Mouse (Mus musculus) heart, embryonic 11.5 days (tissue): Measurements from ENCODE around the gene Kirrel3. TPM values are rescaled to one million over a fixed set of nuclear protein-coding genes. Genes with fewer than 3 reads are reported as not detected.

Experiments
- ATAC-seq: fragments of 200-750 bp; cut with Nextera tagmentation; replicated peaks from 2 replicates; pipeline ENCODE4 v1.8.0; 2017; ENCODE audit warnings: moderate library complexity; ENCODE audit not compliant: insufficient number of reproducible peaks, low FRiP score, low TSS enrichment
- H3K27ac ChIP-seq: fragments of 300-500 bp; sonication (generic); 2 replicates; pipeline ENCODE4 v1.5.1; 2014; ENCODE audit warnings: mild to moderate bottlenecking, low read depth, low read length
- H3K27me3 ChIP-seq: fragments of 300-500 bp; sonication (generic); 2 replicates; pipeline ENCODE4 v1.6.1; 2014; ENCODE audit warnings: mild to moderate bottlenecking, low read length, mixed read lengths; ENCODE audit not compliant: control insufficient read depth, insufficient read depth
- H3K36me3 ChIP-seq: fragments of 300-500 bp; sonication (generic); 2 replicates; pipeline ENCODE4 v1.6.1; 2014; ENCODE audit warnings: mild to moderate bottlenecking, low read length, moderate library complexity, mixed read lengths; ENCODE audit not compliant: control insufficient read depth, insufficient read depth
- H3K4me1 ChIP-seq: fragments of 300-500 bp; sonication (generic); 2 replicates; pipeline ENCODE4 v1.6.1; 2014; ENCODE audit warnings: low read length; ENCODE audit not compliant: control insufficient read depth, insufficient read depth
- H3K4me2 ChIP-seq: fragments of 300-500 bp; sonication (generic); 2 replicates; pipeline ENCODE4 v1.6.1; 2014; ENCODE audit warnings: mild to moderate bottlenecking, moderate library complexity
- H3K4me3 ChIP-seq: fragments of 300-500 bp; sonication (generic); 2 replicates; pipeline ENCODE4 v1.5.1; 2014; ENCODE audit warnings: low read depth, low read length
- H3K9ac ChIP-seq: fragments of 300-500 bp; sonication (generic); 2 replicates; pipeline ENCODE4 v1.6.1; 2014; ENCODE audit warnings: mild to moderate bottlenecking, low read depth, low read length, moderate library complexity
- H3K9me3 ChIP-seq: fragments of 300-500 bp; sonication (generic); replicated peaks from 2 replicates; pipeline ENCODE4 v1.6.1; 2016; ENCODE audit warnings: low read length; ENCODE audit not compliant: control insufficient read depth
- WGBS: fragments of 180-500 bp; shearing (Covaris S2); extraction: QIAGEN DNeasy Blood & Tissue Kit; methylation state at CpG from one replicate; pipeline ENCODE4 v1.1.7; 2014; ENCODE audit not compliant: insufficient replicate concordance; 5-methylcytosine and 5-hydroxymethylcytosine counted together
- polyA plus RNA-seq: library from polyadenylated mRNA; unstranded; fragments of >200 nt; fragmentation: Nextera tagmentation; extraction: Ambion mirVana; gene quantifications from 2 replicates; pipeline ENCODE4 v1.2.1, GENCODE M21; 2014

Kirrel3 gene
- polyA plus RNA-seq, 1 experiment from 2014 or later: 1.0 TPM

GRCm38 (mm10) chr9:34795226-34795625 is 309.5 kb downstream of the Kirrel3 start:
- H3K36me3 ChIP-seq: no peaks in the 10 kb centered on the region
- H3K4me1 ChIP-seq: no peaks in the 10 kb centered on the region
- no peak overlapping the region for H3K27ac ChIP-seq
- no peak for ATAC-seq
- H3K4me2 ChIP-seq: no peak overlapping the region
- no peak overlapping the region for H3K9ac ChIP-seq
- no peak overlapping the region for H3K4me3 ChIP-seq
- WGBS: 63% methylated on average over 4 of the region's 4 CpGs
- H3K27me3 ChIP-seq: no peaks in the 10 kb centered on the region
- no peaks in the 10 kb centered on the region for H3K9me3 ChIP-seq

GRCm38 (mm10) chr9:34797688-34798339 is 312.1 kb downstream of the Kirrel3 start:
- Histone ChIP-seq H3K4me2 (no peak overlapping the region), H3K27ac (no peak overlapping the region), H3K36me3 (no peaks in the 10 kb centered on the region), H3K9me3 (no peaks in the 10 kb centered on the region), H3K9ac (no peak overlapping the region), H3K4me1 (no peaks in the 10 kb centered on the region), H3K27me3 (no peaks in the 10 kb centered on the region), H3K4me3 (no peak overlapping the region)
- WGBS: 55% methylated on average over 6 of the region's 6 CpGs
- ATAC-seq: no peak

GRCm38 (mm10) chr9:34801662-34802061 is 316.0 kb downstream of the Kirrel3 start:
- H3K4me1 ChIP-seq: no peaks in the 10 kb centered on the region
- 78% methylated on average over 6 of the region's 6 CpGs for WGBS
- no peak overlapping the region for H3K9ac ChIP-seq

GRCm38 (mm10) chr9:34806854-34807253 is 321.2 kb downstream of the Kirrel3 start:
- no peaks in the 10 kb centered on the region for H3K9me3 ChIP-seq
- H3K27me3 ChIP-seq: no peaks in the 10 kb centered on the region
- 77% methylated on average over 3 of the region's 3 CpGs for WGBS
- ATAC-seq: no peak
- no peak overlapping the region for H3K4me2 ChIP-seq
- no peaks in the 10 kb centered on the region for H3K4me1 ChIP-seq
- no peak overlapping the region for H3K9ac ChIP-seq
- H3K36me3 ChIP-seq: no peaks in the 10 kb centered on the region
- H3K27ac ChIP-seq: no peak overlapping the region
- H3K4me3 ChIP-seq: no peak overlapping the region

More at GRCm38 (mm10) chr9:34801662-34802061, 316.0 kb downstream of the Kirrel3 start:
- Histone ChIP-seq H3K27me3 (no peaks in the 10 kb centered on the region), H3K4me3 (no peak overlapping the region), H3K9me3 (no peaks in the 10 kb centered on the region), H3K36me3 (no peaks in the 10 kb centered on the region), H3K4me2 (no peak overlapping the region), H3K27ac (no peak overlapping the region)
- ATAC-seq: no peak

GRCm38 (mm10) chr9:34809993-34810513 is 324.4 kb downstream of the Kirrel3 start:
- Histone ChIP-seq H3K4me3 (no peak overlapping the region), H3K9ac (no peak overlapping the region), H3K4me1 (no peaks in the 10 kb centered on the region), H3K36me3 (no peaks in the 10 kb centered on the region), H3K9me3 (no peaks in the 10 kb centered on the region), H3K27me3 (no peaks in the 10 kb centered on the region), H3K4me2 (no peak overlapping the region), H3K27ac (no peak overlapping the region)
- no peak for ATAC-seq
- 45% methylated on average over 5 of the region's 5 CpGs for WGBS

GRCm38 (mm10) chr9:34818325-34818976 is 332.8 kb downstream of the Kirrel3 start:
- no peak overlapping the region for H3K4me2 ChIP-seq
- no peaks in the 10 kb centered on the region for H3K4me1 ChIP-seq
- H3K9me3 ChIP-seq: no peaks in the 10 kb centered on the region
- no peak overlapping the region for H3K27ac ChIP-seq
- H3K27me3 ChIP-seq: no peaks in the 10 kb centered on the region
- H3K9ac ChIP-seq: no peak overlapping the region
- H3K36me3 ChIP-seq: no peaks in the 10 kb centered on the region
- WGBS: 13% methylated on average over 10 of the region's 10 CpGs
- no peak for ATAC-seq
- no peak overlapping the region for H3K4me3 ChIP-seq

GRCm38 (mm10) chr9:34824358-34825088 is 338.8 kb downstream of the Kirrel3 start:
- no peak overlapping the region for H3K9ac ChIP-seq
- H3K9me3 ChIP-seq: no peaks in the 10 kb centered on the region
- no peaks in the 10 kb centered on the region for H3K4me1 ChIP-seq
- 79% methylated on average over 18 of the region's 18 CpGs for WGBS
- no peaks in the 10 kb centered on the region for H3K36me3 ChIP-seq
- no peak overlapping the region for H3K4me2 ChIP-seq
- no peak overlapping the region for H3K27ac ChIP-seq
- no peak overlapping the region for H3K4me3 ChIP-seq
- ATAC-seq: no peak
- H3K27me3 ChIP-seq: no peaks in the 10 kb centered on the region

- no peak overlapping the region for H3K4me3 ChIP-seq
- no peaks in the 10 kb centered on the region for H3K27me3 ChIP-seq
- 37% methylated on average over 2 of the region's 2 CpGs for WGBS
- H3K4me1 ChIP-seq: no peaks in the 10 kb centered on the region
- ATAC-seq: no peak
- H3K9me3 ChIP-seq: no peaks in the 10 kb centered on the region
- no peak overlapping the region for H3K4me2 ChIP-seq
- no peaks in the 10 kb centered on the region for H3K36me3 ChIP-seq
- no peak overlapping the region for H3K9ac ChIP-seq
- H3K27ac ChIP-seq: no peak overlapping the region
Observed at GRCm38 (mm10) chr9:34825089-34825400, 339.4 kb downstream of the Kirrel3 start.
